Mouse (Mus musculus) natural killer cell, adult 2 months (primary cell): ENCODE measurements around the gene Sppl2b.

Source experiments
- DNase-seq, 2 experiments: peaks; one replicate each; pipeline ENCODE4 v3.0.0; 2022; ENCODE audit warnings: low spot score in 2 of 2

Sppl2b gene

GRCm38 (mm10) chr10:80897861-80898510 lies 42.9 kb downstream of the Sppl2b start:
- DNase-seq = no peak

- no peak for DNase-seq
Observed at GRCm38 (mm10) chr10:80899074-80899473, 44.0 kb downstream of the Sppl2b start.

GRCm38 (mm10) chr10:80899591-80900317 lies 44.7 kb downstream of the Sppl2b start:
- DNase-seq = no peak

DNA sequence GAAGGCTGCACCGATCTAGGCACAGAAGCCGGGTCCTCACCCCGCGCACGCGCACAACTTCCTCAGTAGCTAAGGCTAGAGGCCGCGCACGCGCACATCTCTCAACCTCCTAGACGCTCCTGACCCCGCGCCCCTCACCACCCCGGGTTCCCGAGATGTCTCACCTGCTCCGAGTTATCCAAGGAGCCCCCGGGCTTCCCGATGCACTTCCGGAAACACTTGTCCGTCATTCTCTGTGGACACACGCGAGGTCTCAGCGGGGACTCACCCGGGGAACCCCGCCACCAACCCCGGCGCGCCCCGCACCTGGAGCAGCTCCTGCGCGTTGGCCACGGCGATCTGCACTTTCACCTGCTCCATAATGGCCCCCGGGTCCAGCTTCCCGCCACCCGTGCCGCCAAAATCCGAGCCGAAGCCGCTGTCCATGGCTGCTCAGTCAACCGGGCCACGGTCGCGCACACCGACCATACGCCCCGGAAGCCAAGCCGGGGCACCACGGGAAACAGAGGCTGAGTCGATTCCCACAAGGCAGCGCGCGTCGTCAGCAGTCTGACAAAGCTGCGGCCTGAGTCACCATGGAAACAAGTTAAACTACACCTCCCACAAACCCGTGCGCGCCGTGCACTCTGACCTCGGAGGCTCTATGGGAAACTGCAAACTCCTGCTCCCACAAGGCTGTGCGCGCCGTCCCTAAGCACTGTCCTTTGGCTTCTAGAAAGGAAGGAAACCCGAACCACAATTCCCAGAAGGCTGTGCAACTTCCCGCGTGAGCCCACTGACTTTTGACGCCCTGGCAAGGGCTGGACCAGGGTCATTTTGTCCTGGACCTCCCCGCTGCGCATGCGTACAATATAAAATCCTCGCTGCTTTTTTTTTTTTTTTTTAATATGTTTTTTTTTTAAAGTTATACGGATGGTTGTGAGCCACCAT lies 45.5 kb downstream of the Sppl2b start, which contains the start of gene Timm13:
Timm13 (minus strand) TSS at position 652 of the 930 bp plus-strand sequence.
- peak; percentile 95 to 96 for DNase-seq

- DNase-seq = no peak
Observed at GRCm38 (mm10) chr10:80901409-80902272, 46.6 kb downstream of the Sppl2b start.

- DNase-seq = no peak
Observed at GRCm38 (mm10) chr10:80902273-80902940, 47.3 kb downstream of the Sppl2b start.

- DNase-seq = no peak
Observed at GRCm38 (mm10) chr10:80903282-80903681, 48.2 kb downstream of the Sppl2b start.

DNA sequence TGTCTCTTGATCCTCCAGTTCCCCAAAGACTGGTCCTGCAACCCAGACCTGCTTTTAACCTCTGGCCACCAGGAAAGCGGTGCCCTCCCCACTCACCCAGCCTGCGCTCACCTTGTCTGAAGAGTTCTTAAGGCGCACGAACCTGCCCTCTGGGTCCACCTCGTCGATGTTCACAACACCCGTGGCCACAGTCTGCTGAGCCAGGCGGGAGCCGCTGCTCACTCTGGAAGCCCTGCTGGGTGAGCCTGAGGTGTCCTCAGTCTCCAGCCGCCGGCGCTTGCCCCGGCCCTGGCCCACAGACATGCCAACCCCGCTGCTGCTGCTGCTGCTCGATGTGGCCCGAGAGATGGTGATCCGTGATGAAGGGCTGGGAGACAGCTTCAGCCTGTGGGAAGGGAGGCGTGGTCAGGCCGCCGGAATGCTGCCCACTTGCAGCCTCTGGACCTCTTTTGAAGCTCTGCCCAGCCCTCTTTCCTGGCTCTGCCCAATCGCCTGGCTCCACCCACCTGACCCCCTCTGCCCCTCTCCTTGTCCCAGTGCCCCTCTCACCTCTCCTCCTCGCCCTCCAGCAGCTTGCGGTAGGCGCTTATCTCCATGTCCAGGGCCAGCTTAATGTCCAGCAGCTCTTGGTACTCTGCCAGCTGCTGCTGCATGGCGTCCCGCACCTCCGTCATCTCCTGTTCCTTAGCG lies 49.1 kb downstream of the Sppl2b start:
- DNase-seq = no peak

- DNase-seq = no peak
Observed at GRCm38 (mm10) chr10:80904709-80905108, 49.6 kb downstream of the Sppl2b start.

DNA sequence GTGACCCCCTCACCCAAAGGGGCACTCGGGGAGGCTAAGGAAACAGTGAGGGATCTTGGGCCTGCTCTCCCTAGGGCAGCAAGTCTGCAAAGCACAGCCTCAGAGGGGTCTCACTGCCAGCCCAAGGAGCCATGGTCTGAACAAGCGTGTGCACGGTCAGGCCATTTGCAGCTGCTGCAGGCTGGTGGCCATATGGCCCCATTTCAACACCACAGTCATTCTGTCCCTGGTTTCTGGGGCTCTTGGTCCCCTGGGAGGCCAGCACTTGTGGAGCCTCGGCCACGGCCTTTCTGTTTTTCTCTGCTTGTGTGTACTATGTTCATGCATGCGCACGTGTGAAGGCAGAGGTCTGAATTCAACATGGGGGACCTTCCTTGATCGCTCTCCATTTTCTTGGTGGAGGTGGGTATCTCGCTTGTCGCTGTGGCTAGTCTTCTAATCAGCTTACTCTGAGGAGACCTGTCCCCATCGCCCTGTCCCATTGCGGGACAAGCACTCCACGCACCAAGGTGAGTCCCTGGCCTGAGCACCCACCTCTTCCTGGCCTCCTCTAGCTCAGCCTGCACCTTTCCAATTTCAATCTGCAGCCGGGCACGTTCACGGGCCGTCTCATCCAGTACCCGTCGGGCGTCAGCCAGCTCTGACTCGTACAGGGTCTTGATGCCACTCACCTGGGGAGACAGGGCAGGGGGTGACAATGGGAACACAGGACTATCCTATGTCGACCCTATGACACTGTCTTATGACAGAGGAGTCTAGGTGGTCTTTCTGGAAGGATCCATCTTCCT lies 54.5 kb downstream of the Sppl2b start:
- no peak for DNase-seq

- DNase-seq = no peak
Observed at GRCm38 (mm10) chr10:80911354-80911753, 56.3 kb downstream of the Sppl2b start.

GRCm38 (mm10) chr10:80911891-80912290 lies 56.8 kb downstream of the Sppl2b start:
- DNase-seq = no peak

DNA sequence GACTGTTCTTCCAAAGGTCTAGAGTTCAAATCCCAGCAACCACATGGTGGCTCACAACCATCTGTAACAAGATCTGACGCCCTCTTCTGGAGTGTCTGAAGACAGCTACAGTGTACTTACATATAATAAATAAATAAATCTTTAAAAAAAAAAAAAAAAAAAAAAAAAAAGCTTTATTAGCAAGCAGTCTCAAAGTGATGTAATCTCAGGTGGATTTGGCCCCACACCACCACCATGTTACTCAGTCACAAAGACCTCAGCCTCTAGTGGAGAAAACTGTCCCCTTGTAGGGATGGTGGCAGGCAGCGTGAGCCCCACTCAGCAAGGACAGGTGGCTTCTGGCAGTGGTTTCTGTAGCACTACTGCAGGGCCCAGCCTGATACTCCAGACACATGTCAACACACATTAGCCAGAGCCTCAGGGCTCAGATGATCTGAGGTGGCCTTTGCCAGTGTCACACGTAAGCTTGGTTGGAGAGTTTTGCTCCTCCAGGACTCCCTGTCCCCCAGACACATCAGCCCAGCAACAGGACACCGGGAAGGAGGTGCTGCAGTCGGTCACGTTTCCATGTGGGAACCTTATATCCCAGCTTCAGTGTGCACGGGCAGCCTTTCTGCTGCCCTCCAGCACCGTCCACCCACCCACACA lies 58.4 kb downstream of the Sppl2b start:
- no peak for DNase-seq

DNA sequence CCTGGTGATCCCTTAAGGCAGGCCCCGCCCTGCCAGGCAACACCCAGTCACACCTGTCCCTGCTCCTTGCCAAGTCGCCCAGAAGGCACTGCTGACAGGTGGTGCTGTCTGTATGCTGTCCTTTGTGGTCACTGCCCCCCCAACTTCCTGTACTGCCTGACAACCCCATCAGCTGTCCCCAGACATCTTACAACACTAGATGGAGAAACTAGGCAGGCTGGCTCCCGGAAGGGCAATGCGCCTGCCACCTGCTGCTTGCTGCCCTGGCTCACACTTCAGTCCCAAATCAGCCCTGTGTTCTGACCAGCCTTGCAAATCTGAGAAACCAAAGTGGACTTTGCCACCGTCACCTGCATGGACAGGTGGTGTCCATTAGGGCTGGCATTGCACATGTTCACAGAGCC lies 59.2 kb downstream of the Sppl2b start:
- DNase-seq = peak; percentile 30 to 47

DNA sequence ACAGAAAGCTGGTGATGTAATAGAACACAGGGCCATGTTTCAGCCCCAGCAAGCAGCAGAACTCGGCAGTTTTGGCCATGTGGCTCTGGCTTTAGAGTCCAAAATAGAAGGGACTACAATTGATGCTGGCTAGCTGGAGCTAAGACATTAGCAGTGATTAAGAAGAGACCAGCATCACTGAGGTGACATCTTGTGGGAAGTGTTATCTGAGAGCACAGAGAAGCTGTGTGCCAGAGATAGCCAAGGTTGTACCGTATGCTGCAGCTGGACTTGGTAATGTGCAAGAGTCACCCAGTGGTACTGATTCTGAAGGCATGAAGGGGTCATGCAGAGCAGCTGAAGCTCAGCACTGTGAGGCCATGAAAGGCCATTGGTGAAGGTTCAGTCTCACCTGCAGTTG lies 60.2 kb downstream of the Sppl2b start:
- DNase-seq = no peak

DNA sequence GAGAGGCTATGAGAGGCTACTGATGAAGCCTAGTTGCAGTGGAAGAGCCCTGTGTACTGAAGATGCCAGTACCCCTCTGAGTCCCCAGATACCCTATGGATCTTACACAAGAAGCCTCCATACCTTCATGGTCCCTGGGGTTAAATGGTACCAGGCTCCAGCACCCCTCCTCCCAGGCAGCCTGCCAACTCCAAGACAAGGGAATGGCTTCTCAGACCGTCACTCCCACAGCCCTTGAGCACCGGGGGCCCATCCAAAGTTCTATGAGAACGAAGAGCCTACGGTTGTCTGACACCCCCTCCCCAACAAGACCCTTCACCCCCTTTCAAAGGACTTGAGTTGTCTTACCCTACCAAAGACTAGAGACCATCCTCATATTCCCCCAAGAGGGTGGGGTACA lies 60.7 kb downstream of the Sppl2b start:
- DNase-seq = no peak

DNA sequence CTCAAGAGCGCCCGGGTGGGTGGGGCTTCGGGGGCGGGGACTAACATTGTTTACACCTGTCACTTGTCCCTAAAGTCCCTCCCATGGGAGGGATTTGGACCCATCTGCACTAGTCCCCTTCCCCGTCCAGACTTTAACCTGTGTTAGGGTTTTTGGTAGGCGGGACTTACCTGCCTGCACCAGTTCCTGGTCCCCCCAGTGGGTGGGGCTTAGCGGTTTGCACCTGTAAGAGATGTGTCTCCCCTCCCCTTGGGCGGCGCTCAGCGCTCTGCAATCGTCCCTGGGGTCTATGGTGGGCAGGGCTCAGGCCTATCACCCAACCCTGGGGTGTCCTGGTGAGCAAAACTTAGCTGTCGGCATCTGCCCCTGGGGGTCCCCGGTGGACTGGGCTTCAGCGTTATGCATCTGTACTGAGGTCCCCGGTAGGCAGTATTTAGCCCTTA lies 62.3 kb downstream of the Sppl2b start:
- no peak for DNase-seq

- peak in 1 of 2 experiments; percentile 29 for DNase-seq
Observed at GRCm38 (mm10) chr10:80917779-80918434, 62.8 kb downstream of the Sppl2b start, which contains the start of gene Lmnb2. Gene Lmnb2 (minus strand): TSS chr10:80918245.
